Mouse (Mus musculus) ES-Bruce4 (cell line): ENCODE measurements at regions not wholly inside any gene's neighbourhood (a gene's known extent, or its start where the extent isn't known, plus 50 kb on each side); places are given as distances from the start of the nearest gene placed in this dataset.
"Not testable (repeated sequence)": the region's sequence is repeated elsewhere in the genome, so short reads cannot be mapped to it uniquely, and the experiment has no call there.

ENCODE experiments used
- H3K27ac ChIP-seq: 2 replicates; pipeline ENCODE4 v1.5.1; 2012; ENCODE audit warnings: low read length, inconsistent platforms; ENCODE audit not compliant: insufficient read depth
- H3K27me3 ChIP-seq: 2 replicates; pipeline ENCODE4 v1.6.1; 2012; ENCODE audit warnings: mild to moderate bottlenecking, low read length, inconsistent platforms; ENCODE audit not compliant: control insufficient read depth, poor library complexity, insufficient read depth, severe bottlenecking
- H3K36me3 ChIP-seq: 2 replicates; pipeline ENCODE4 v1.6.1; 2012; ENCODE audit warnings: inconsistent platforms, mild to moderate bottlenecking, low read length, moderate library complexity; ENCODE audit not compliant: control insufficient read depth, poor library complexity, insufficient read depth, severe bottlenecking
- H3K4me1 ChIP-seq: one replicate; pipeline ENCODE4 v1.8.1; 2011; ENCODE audit warnings: low read length; ENCODE audit not compliant: control insufficient read depth, insufficient read depth
- H3K4me3 ChIP-seq: 2 replicates; pipeline ENCODE4 v1.5.1; 2011; ENCODE audit warnings: low read depth, mild to moderate bottlenecking, low read length
- H3K9ac ChIP-seq: 2 replicates; pipeline ENCODE4 v1.6.1; 2012; ENCODE audit warnings: low read depth, mild to moderate bottlenecking, inconsistent platforms; ENCODE audit not compliant: poor library complexity, severe bottlenecking
- H3K9me3 ChIP-seq: replicated peaks from 2 replicates; pipeline ENCODE4 v1.6.1; 2012; ENCODE audit warnings: mild to moderate bottlenecking, low read length, inconsistent platforms; ENCODE audit not compliant: control insufficient read depth, poor library complexity, insufficient read depth, severe bottlenecking
- CTCF ChIP-seq: IDR thresholded peaks from one replicate; pipeline ENCODE4 v1.8.1; 2011; ENCODE audit warnings: low read depth, low read length
- EP300 ChIP-seq: IDR thresholded peaks from 2 replicates; pipeline ENCODE4 v1.6.1; 2011; ENCODE audit warnings: low read depth, low read length; ENCODE audit not compliant: insufficient read depth
- POLR2A ChIP-seq: IDR thresholded peaks from one replicate; pipeline ENCODE4 v1.8.1; 2011; ENCODE audit warnings: low read length; ENCODE audit not compliant: insufficient read depth

GRCm38 (mm10) chr15:3171774-3172173, 96.6 kb upstream of the Selenop start:
- Histone ChIP-seq H3K4me3 (no peak overlapping the region), H3K27ac (no peak overlapping the region), H3K9me3 (no peaks in the 10 kb centered on the region), H3K9ac (no peak overlapping the region), H3K36me3 (no peaks in the 10 kb centered on the region), H3K4me1 (no peaks in the 10 kb centered on the region), H3K27me3 (no peaks in the 10 kb centered on the region)
- TF ChIP-seq EP300 (no peak), CTCF (no peak)

GRCm38 (mm10) chr15:3174072-3174471, 94.3 kb upstream of the Selenop start:
- Histone ChIP-seq H3K9me3 (no peaks in the 10 kb centered on the region), H3K27ac (no peak overlapping the region), H3K27me3 (no peaks in the 10 kb centered on the region), H3K9ac (no peak overlapping the region), H3K4me1 (no peaks in the 10 kb centered on the region), H3K4me3 (no peak overlapping the region), H3K36me3 (no peaks in the 10 kb centered on the region)
- TF ChIP-seq POLR2A (no peak), CTCF (no peak), EP300 (no peak)

- Histone ChIP-seq H3K9ac (no peak overlapping the region), H3K27ac (no peak overlapping the region), H3K27me3 (no peaks in the 10 kb centered on the region), H3K4me3 (no peak overlapping the region), H3K36me3 (no peaks in the 10 kb centered on the region), H3K9me3 (no peaks in the 10 kb centered on the region), H3K4me1 (no peaks in the 10 kb centered on the region)
- no peak for TF ChIP-seq POLR2A
- no peak for TF ChIP-seq EP300
- no peak for TF ChIP-seq CTCF
Measured at GRCm38 (mm10) chr15:3174848-3175247, 93.5 kb upstream of the Selenop start.

DNA sequence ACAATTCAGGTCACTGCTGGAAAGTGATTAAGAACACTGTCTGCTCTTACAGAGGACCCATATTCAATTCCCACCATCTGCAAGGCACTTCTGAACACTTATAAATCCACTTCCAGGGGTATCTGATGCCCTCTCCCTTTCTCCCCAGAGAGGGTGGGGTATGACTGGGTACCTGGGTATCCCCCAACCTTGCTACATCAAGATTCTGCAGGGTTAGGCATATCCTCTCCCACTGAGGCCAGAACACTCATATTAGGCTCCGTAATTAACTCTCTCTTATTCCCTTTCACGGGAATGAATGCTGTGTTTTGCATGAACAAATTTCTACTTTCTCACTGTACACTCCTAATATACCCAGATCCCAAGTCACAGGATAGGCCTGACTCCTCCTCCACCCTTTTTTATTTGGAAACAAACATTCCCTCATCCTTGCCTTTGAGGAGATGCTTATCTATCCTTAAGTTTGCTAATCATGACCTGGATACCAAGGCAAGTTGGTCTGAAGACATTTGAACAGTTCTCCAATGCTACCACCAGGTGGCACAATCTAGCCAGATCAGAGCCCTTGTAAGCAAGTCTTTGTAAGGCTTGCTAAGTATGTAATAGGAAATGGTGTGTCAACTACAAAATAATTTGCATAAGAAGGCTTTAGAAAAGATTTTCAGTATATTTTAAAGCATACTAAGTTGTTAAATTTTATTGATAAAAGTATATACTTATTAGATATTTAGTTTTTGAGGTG, 66.3 kb upstream of the Selenop start:
- peaks cover 5% of the 10 kb centered on the region for H3K4me1 ChIP-seq
- H3K27ac ChIP-seq = no peak overlapping the region
- H3K9me3 ChIP-seq = peaks cover 11% of the 10 kb centered on the region
- H3K27me3 ChIP-seq = no peaks in the 10 kb centered on the region
- H3K4me3 ChIP-seq = no peak overlapping the region
- TF ChIP-seq POLR2A (no peak), CTCF (peak; percentile 0)
- no peaks in the 10 kb centered on the region for H3K36me3 ChIP-seq
- H3K9ac ChIP-seq = no peak overlapping the region

DNA sequence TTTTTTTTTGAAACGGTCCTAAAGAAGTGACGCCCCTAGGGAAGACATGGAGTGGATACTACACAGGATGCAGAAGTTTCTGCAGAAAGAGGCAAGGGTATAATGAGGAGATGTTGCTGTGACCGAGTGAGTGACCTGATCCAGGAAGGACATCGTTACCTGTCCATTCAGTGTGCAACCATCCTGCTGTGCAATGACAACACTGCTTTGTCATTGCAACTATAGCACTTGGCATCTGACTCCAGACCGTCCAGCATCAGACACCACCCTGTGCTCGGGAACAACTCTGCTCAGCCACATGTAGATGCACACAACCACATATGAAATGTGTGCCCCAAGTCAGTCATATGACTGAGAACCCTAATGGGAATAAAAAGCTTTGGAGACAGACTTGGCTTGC, 62.8 kb upstream of the Selenop start:
- H3K27ac ChIP-seq = no peak overlapping the region
- H3K36me3 ChIP-seq = no peaks in the 10 kb centered on the region
- TF ChIP-seq EP300 = peak; percentile 86
- no peak for TF ChIP-seq POLR2A
- TF ChIP-seq CTCF = no peak
- H3K27me3 ChIP-seq = no peaks in the 10 kb centered on the region
- peaks cover 5% of the 10 kb centered on the region for H3K4me1 ChIP-seq
- no peak overlapping the region for H3K9ac ChIP-seq
- no peak overlapping the region for H3K4me3 ChIP-seq
- H3K9me3 ChIP-seq = peaks cover 9% of the 10 kb centered on the region

- not testable (repeated sequence) for H3K4me3 ChIP-seq, H3K27me3 ChIP-seq, H3K36me3 ChIP-seq, H3K9me3 ChIP-seq, H3K4me1 ChIP-seq, H3K27ac ChIP-seq, H3K9ac ChIP-seq
Measured at GRCm38 (mm10) chr15:3206076-3206475, 62.3 kb upstream of the Selenop start.
